Mouse (Mus musculus) cerebellum, adult (tissue): ENCODE measurements around the gene Sod3.
A peak's percentile ranks its signal among the peaks of the same experiment; 100 is the strongest.

ENCODE experiments used
- ATAC-seq: cut with Nextera tagmentation; 2 replicates; pipeline ENCODE4 v1.9.2; 2017; ENCODE audit warnings: mild to moderate bottlenecking, moderate library complexity, mixed read lengths; ENCODE audit not compliant: insufficient number of reproducible peaks, low FRiP score, low TSS enrichment

Gene Sod3

GRCm38 (mm10) chr5:52370901-52371300 is 7.3 kb downstream of the Sod3 start:
- no peak for ATAC-seq

DNA sequence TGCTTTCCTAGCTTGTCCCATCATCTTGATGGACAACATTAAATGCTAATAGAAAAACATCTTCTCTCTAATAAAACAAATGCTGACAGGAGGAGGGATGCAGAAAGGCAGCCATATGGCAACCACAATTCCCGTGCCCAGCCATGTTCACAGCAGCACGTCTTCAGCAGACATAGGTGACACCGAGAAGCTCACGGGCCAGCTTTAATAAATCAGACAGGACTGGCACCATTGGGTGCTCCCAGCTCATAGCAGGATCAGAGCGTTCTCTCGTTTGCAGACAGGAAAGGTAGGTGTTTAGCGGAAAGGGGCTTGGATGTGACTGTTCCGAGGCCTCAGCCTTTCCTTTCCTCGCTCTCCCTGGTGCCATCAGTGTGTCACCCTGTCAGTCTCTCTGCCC is 12.3 kb downstream of the Sod3 start:
- no peak for ATAC-seq

DNA sequence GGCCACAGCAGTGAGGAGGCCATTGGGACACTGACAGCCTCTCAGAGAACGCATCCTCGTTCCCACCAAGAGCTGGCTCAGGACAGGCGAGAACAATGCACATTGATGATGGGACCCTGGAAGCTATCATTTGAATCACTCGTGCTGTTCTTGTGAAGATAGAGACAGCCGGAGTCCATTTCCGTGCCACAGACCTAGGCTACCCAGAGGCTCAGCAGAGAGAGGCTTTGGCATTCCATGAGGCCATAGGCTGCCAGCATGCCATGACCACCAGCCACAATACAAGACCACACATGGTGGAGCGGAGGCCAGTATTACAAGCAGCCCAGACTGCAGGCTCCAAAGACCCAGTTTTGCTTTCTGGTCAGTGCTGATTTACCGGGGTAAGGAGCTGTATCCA is 19.2 kb downstream of the Sod3 start:
- ATAC-seq, result no peak

- ATAC-seq, result no peak
These were observed 20.2 kb downstream of the Sod3 start for GRCm38 (mm10) chr5:52383748-52384147.

GRCm38 (mm10) chr5:52386016-52386415 is 22.4 kb downstream of the Sod3 start:
- ATAC-seq, result no peak

DNA sequence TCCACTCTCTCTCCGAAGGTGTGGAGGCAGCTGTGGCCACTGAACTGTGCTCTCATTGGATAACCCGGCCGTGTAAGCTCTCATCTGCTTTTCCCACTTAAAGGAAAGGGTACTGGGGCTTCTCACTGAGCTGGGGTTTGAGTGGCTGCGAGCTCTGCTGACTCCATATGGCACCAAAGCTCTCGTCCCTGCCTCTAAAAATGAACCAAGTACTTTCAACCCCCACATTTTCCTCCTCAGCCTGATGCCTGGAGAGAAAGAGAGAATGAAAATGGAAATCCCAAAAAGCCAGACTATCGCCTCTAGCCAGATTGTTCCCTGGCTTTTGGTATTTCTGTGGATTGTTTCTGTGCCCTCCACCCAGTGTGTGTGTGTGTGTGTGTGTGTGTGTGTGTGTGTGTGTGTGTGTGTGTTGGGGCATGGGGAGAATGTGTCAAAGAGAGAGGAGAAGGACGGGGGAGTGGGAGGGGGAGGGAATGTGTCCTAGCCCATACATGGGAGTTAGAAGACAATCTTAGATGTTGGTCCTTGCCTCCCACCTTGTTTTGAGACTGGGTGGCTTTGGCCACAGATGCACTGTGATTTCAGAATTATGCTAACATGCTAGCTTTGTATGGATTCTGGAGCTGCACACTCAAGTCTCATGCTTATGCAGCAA is 24.6 kb downstream of the Sod3 start:
- no peak for ATAC-seq

DNA sequence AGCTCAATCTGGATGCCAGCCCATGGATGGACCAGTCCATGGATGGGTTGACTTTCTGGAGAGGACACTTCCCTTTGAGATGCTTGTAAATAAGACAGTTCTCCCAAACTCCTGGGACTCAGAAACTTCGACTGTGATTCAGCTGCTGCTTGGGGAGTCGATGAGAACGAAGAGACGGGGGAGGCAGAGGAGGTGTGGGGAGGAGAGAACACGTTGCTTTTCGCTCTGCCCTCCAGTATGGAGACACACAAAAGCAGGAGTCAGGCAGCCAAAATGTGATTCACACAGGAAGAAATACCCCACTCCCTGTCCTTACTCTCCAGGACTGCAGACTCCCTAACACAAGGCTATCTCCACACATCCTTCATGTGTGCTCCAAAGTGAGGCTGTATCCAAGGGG is 26.8 kb downstream of the Sod3 start:
- ATAC-seq, result no peak

GRCm38 (mm10) chr5:52391471-52391870 is 27.9 kb downstream of the Sod3 start:
- ATAC-seq, result no peak

DNA sequence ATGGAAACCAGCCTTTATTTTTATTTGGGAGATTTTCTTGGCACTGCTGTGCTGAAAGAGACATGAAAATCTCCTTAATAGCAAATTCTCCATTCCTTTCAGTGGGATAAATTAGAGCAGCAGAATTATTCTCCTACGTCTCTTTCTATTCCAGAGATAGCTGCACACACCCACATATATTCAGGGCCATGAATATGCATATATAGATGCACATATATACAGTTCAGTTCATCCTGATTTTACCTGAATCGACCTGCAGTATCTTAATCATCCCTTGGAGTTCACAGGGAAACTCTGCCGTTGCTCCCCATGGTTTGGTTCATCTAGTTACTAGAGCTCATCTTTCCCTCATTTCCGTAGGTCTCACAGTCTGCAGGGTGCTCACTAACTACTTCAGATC is 30.2 kb downstream of the Sod3 start:
- no peak for ATAC-seq

- no peak for ATAC-seq
These were observed 40.8 kb downstream of the Sod3 start for GRCm38 (mm10) chr5:52404373-52404772.

- no peak for ATAC-seq
These were observed 45.2 kb downstream of the Sod3 start for GRCm38 (mm10) chr5:52408668-52409315.

GRCm38 (mm10) chr5:52410197-52410596 is 46.6 kb downstream of the Sod3 start:
- ATAC-seq, result 0 out of 2 replicates have a peak, but pooled peaks have one; percentile 10

- no peak for ATAC-seq
These were observed 48.0 kb downstream of the Sod3 start for GRCm38 (mm10) chr5:52411567-52411966.

DNA sequence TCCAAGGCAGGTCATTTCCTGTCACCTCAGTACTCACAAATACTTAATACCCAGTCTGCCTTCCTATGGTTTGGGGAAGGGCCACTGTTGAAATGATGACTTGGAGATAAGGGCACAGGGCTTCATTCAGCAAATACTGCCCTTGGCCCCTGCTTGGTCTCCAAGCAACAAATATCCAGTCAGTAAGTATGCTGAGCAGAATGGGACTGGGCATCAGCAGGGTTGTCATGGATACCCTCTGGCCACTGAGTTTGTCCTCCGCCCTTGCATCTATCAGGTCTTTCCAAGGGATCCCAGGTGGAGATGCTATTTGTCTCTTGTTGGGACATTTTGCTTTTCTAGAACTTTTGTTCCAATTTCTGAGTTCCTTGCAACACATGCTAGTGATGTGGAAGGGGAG is 51.6 kb downstream of the Sod3 start:
- ATAC-seq, result no peak

DNA sequence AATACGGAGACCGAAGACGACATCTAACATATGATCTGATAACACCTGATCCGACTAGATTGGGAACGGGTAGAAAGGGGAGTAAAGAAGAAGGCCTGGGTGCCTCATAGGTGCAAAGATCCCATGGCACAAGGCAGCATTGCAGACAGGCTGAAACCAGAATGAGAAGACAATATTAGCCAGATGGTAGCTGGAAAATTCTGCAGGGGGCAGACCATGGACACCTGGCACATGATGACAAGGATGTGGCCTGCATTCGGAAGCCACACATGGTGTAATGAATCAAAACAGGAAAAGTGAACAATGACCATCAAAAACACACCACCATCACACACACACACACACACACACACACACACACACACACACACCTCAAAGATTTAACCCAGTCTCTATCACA is 52.3 kb downstream of the Sod3 start:
- ATAC-seq, result peak; percentile 80

DNA sequence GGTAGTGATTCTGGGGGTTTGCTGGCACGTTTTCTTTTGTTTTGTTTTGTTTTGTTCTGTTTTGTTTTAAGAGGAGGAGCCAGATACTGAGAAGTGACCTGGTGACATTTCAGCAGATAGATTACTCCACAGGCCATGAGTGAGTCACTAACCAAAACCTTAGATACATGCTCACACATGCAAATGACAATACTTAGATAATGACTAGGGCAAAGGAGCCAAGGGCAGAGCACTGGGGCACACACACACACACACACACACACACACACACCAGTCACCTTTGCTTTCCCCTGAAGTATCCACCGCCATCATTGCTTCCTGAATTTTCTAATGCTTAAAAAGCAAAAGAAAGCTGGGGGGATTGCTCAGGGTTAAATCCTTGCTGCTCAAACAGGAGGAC is 52.9 kb downstream of the Sod3 start:
- ATAC-seq, result no peak
